ENCODE assay signal across 25 mouse cellular contexts in the genomic region with DNA sequence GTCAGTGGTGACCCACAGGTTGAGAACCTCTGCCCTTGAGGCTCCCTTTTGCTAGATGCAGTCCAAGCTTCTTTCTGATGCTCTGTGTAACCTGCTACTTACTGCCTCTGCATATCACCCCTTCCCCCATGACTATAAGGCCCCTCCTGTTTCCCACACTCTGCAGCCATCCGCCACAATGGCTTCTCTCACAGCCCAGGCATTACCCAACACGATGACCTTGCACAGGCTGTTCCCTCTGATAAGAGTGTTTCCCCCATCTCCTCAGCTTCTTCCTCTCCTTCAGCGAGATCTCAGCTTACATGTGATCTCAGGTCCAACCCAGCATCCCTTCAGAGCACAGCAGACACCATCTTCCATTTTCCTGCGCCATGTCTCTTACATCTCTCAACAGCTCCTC. TPM values are rescaled to one million over a fixed set of nuclear protein-coding genes. Genes with fewer than 3 reads are reported as not detected.
"Had no signal": no experiment of that assay in that cellular context is flagged by ENCODE, and none has a peak within 500 bp of the region (broad histone marks: within the 10 kb centered on the region; RNA-seq: fewer than 3 reads in every experiment).

No protein-coding gene starts in this region.

- ATAC-seq: hindbrain, embryonic 16.5 days; inflammation-experienced regulatory T-cells, adult 6 months; intestine, embryonic 15.5 days had no signal

- H3K4me3 ChIP-seq: heart, embryonic 10.5 days; heart, embryonic 12.5 days; hindbrain, embryonic 10.5 days; hindbrain, embryonic 12.5 days; intestine, embryonic 15.5 days; layer of hippocampus, adult 2 months; left cerebral cortex, adult 2 months; limb, embryonic 10.5 days; limb, embryonic 12.5 days had no signal

- H3K9ac ChIP-seq: heart, embryonic 12.5 days; hindbrain, embryonic 12.5 days; hindbrain, embryonic 14.5 days; intestine, embryonic 15.5 days; limb, embryonic 12.5 days had no signal

- DNase-seq: gastrocnemius, postnatal 14 days; gastrocnemius, postnatal 36 days; heart, adult 18-20 months; heart, postnatal 10 days; heart, postnatal 4 days; kidney, adult 11 months; kidney, adult 2 months; kidney, adult 9 months; kidney, postnatal 10 days; kidney, postnatal 25 days; kidney, postnatal 4 days; liver had no signal

- H3K36me3 ChIP-seq: heart, embryonic 10.5 days; heart, embryonic 12.5 days; hindbrain, embryonic 10.5 days; hindbrain, embryonic 12.5 days; intestine, embryonic 15.5 days; limb, embryonic 10.5 days; limb, embryonic 12.5 days had no signal

- H3K4me2 ChIP-seq: heart, embryonic 12.5 days; hindbrain, embryonic 12.5 days; hindbrain, embryonic 14.5 days; intestine, embryonic 15.5 days; limb, embryonic 12.5 days; liver, embryonic 11.5 days had no signal

- H3K27me3 ChIP-seq: hindbrain, embryonic 12.5 days; intestine, embryonic 15.5 days; limb, embryonic 12.5 days had no signal

- H3K4me1 ChIP-seq: hindbrain, embryonic 12.5 days; intestine, embryonic 15.5 days; limb, embryonic 10.5 days; limb, embryonic 12.5 days had no signal

- H3K9me3 ChIP-seq: heart, embryonic 10.5 days; heart, embryonic 12.5 days; hindbrain, embryonic 10.5 days; hindbrain, embryonic 12.5 days; intestine, embryonic 15.5 days; limb, embryonic 10.5 days; limb, embryonic 12.5 days had no signal

- H3K27ac ChIP-seq: heart, embryonic 10.5 days; hindbrain, embryonic 10.5 days; hindbrain, embryonic 12.5 days; hindbrain, embryonic 14.5 days; intestine, embryonic 15.5 days; layer of hippocampus, adult 2 months; left cerebral cortex, adult 2 months; limb, embryonic 10.5 days; limb, embryonic 12.5 days had no signal

RNA-seq across cellular contexts. Expression of a gene that starts 12.9 kb away (rescaled TPM):
- polyA plus RNA-seq: inflammation-experienced regulatory T-cells, adult 6 months; limb, embryonic 10.5 days; limb, embryonic 12.5 days had no signal
